Mouse (Mus musculus): ENCODE results near the gene Tomt.

The Tomt gene

GRCm38 (mm10) chr7:101900331-101901097 lies 5.6 kb downstream of the Tomt start:
- DNase-seq: no peak

DNA sequence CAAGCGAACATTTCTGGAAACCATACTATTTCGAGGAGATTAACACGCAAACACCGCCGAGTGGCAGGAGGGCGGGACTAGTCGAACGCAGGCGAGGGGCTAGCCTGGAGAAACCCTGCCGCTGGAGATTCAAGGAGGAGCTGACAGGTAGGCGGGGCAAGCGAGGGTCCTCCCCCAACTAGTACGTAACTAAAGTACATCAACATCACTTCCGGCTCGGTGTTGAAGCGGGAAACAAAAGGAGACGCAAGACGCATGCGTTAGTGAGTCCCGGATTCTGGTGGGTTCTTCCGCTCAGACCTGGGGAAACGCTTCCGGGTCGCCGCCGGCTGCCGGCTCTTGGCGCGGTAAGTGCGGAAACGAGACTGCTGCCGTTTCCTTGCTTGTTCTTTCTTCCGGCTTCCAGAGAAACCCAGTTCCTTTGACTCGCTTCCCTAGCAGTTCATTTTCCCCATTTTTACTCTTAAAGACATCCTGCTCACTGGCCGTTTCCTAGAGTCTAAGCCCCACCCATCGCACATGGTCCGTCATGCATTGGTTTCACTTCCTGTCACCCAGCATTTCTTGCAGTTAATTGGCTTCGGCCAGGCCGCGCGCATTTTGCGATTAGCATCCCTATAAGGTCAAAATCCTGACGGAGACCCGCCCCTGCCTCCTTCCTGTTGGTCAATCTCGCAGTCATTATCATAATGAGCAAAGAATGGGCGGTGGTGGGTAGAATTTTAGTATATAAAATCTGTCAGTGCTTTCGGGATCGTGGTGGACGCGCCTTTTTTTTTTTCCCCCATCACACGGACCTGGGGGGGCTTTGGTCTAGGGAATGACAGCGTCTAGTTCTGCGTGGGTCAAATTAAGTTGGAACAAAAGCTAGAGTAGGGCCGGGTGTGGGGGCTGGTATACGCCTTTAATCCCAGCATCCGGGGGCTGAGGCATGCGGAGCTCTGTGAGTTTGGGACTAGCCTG lies 9.8 kb downstream of the Tomt start:
- DNase-seq: peak; percentile 97

GRCm38 (mm10) chr7:101895695-101896094 lies 10.5 kb downstream of the Tomt start:
- no peak for DNase-seq

DNA sequence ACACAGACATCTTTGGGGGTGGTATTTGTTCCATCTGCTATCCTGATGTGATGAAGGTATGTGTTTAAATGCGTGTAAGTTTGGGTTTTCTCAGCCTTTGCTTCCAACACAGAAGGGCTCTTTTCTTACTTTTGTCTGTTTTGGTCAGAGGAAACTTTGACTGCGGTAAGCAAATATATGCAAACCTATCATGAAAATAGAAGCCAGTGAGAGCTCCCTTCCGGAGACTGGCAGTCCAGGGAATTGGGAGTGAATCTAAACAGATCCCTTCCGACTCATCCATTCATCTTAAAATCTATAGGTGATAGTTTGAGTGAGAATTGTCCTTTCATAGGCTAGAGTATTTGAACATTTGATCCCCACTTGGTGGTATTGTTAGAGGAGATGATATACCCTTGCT lies 17.7 kb downstream of the Tomt start:
- no peak for DNase-seq

DNA sequence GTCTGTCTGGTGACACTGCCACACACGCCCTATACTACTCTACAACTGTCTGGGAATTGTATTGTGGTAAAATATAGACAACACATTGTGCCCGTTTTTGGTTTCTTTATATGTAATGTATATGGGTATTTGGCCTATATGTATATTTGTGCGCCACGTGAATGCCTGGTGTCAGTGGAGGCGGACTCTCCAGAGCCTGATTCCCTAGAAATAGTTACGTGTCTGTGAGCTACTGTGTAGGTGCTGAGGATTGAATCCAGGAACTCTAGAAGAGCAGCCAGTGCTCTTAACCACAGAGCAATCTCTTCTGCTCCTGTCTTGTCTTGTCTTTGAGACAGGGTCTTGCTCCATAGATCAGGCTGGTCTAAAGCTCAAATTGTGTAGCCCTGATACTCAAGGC lies 19.9 kb downstream of the Tomt start:
- DNase-seq: no peak

DNA sequence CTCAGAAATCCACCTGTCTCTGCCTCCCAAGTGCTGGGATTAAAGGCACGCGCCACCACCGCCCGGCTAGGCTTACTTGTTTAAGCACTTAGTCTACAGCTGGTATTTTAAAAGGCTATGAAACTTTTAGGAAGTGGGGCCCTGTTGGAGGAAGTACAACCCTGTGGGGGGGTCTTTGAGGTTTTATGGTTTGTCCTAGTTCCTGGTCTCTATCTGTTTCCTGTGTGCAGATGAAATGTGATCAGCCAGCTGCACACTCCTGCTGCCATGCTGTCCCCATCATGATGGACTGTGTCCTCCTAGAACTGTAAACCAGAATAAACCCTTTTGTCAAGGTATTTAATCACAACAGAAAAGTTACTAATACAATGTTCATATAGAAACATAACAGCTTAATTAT lies 22.0 kb downstream of the Tomt start:
- DNase-seq: no peak

DNA sequence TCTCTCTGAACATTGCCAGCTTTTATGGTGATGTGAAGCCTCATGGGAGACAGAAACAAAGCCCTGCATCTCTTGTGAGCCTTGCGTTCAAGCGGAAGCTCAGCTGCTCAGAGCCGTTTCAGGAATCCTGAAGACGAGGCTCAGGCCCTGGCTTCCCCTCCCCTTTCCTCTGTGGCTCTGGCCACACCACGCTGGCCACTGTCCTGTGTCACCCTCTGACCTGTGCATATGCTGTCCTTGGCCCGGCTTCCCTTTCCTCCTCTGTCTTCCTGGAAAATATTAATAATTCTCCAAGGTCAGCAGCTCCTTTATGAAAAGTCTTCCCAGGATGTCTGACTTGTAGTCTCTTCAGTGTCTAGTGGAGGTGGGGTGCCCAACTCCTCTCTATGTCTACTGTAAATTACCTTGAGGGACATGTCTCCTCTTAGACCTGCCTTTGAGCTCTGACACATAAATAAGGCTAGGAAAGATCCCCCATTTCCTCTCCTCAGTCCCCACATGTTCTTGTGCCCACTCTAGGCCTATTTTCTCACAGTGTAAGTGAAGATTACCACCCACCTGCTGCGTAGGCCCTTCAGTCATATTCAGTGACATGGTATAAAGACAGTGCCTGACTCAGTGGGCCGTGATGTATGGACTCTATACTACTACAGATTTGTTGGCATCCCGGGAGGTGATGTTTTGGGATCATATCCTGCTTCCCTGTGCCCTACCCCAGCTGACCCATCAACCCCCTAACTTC lies 23.6 kb downstream of the Tomt start:
- no peak for DNase-seq

- no peak for DNase-seq
Measured at GRCm38 (mm10) chr7:101880855-101881254, 25.3 kb downstream of the Tomt start.

- no peak for DNase-seq
Measured at GRCm38 (mm10) chr7:101875978-101876377, 30.2 kb downstream of the Tomt start.

- no peak for DNase-seq
Measured at GRCm38 (mm10) chr7:101871296-101871695, 34.9 kb downstream of the Tomt start.

GRCm38 (mm10) chr7:101870629-101871028 lies 35.5 kb downstream of the Tomt start, which contains the start of gene Folr1:
Gene Folr1, minus strand, starts transcription at chr7:101870788.
- no peak for DNase-seq

GRCm38 (mm10) chr7:101869163-101869500 lies 37.0 kb downstream of the Tomt start:
- DNase-seq: no peak

GRCm38 (mm10) chr7:101868241-101869162 lies 37.7 kb downstream of the Tomt start:
- DNase-seq: no peak

DNA sequence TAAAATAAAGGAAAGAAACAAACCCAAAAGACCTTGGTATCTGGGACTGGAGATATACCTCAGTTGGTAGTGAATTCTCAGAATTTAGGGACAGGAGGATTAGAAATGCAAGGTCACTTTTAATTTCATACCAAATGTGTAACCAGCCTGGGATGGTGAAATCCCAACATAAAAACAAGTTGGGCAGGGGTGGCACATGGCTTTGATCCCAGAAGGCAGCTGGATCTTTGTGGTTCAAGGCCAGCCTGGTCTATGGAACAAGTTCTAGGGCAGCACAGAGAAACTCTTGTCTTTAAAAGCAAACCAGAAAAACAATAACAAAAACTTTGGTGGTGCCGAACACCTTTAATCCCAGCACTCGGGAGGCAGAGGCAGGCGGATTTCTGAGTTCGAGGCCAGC lies 38.7 kb downstream of the Tomt start:
- no peak for DNase-seq

DNA sequence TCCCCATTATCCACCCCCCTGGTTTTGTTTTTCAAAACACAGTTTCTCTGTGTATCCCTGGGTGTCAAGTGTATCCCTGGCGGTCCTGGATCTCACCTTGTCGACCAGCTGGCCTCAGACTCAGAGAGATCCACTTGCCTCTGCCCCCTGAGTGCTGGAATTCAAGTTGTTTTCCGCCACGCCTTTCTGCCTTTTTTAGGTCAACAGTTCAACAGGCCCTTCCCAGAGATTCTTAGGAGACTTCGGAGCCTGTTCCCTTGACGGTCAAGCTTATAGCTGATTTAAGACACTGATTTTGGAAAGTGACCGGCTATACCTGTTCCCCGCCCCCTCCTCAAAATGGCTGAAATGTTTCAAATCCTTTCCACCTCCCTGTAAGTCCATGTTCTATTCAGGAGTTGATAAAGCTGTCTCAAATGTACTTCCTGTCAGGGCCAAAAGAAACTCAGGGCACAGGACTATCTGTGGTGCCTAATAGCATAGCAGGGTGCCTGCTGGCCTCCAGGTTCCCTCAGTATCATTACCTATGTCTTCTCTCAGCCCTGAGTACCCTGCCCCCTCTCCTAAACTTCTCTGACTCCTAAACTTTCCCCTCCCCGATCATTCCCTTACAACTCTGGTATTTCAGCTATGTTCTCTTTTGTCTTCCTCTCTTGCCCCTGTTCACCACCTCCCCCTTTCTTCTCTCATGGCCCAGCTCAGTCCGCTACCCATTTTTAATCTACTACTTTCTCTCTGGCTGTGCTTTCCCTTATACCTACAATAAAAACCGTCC lies 39.5 kb downstream of the Tomt start:
- DNase-seq: no peak

DNA sequence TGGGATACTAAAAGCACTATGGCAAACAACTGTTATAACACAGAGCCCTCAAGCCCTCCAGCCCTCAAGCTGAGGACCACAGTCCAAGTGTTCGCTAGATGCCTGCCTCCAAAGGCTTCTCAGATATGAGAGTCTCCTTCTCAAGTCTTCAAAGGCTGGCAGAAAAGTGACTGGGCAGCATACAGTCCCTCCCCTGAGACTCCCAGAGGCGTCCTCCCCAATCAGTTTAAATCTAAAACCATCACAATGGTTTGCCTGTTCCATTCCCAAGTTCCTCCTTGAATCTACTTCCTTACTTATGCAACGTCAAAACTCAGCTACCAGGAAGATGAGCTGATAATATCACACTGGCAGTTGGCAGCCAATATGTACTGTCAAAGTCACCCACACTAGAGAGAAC lies 42.7 kb downstream of the Tomt start, which contains the start of gene Anapc15:
TSS of gene Anapc15 (plus strand) at position 301 of the 400 bp plus-strand sequence.
- DNase-seq: no peak

- no peak for DNase-seq
Measured at GRCm38 (mm10) chr7:101862291-101862690, 43.9 kb downstream of the Tomt start.

GRCm38 (mm10) chr7:101860978-101861377 lies 45.2 kb downstream of the Tomt start:
- DNase-seq: no peak

- no peak for DNase-seq
Measured at GRCm38 (mm10) chr7:101858362-101858761, 47.8 kb downstream of the Tomt start.

DNA sequence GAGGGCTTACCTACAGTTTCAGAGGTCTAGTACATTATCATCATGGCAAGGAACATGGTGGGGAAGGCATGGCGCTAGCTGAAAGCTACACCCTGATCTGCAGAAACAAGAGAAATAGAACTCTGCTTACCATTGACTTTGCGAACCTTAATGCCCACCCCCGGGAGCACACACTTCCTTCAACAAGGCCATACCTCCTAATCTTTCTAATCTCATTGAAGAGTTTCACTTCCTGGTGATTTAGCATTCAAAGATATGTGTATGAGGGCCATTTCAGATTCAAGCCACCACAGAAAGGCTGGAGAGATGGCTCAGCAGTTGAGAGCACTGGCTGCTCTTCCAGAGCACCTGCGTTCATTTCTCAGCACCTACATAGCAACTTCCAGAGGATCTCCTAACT lies 49.1 kb downstream of the Tomt start, which contains the start of gene Folr2:
TSS of gene Folr2 (minus strand) at position 101 of the 400 bp plus-strand sequence.
- DNase-seq: no peak

DNA sequence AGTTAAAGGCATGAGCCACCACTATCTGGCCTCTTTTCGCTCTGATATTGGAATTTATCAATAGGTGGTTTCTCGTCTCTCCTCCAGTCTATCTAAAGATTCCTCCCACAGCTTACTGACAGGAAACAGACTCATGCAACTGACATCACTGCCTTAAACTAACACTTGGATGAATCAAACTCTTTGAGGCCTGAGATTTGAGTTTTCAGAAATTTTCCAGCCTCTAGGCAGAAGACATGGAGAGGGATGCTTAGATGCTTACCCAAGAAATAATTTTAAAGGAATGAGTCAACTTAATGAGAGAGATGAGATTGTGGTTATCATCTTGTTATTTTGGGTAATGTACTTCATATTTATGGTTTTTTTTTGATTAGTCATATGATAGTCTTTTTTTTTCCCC lies 52.3 kb downstream of the Tomt start:
- DNase-seq: no peak
